Mouse (Mus musculus): ENCODE data around the gene Cdh26.

- TF ChIP-seq GATA1 (IDR thresholded peaks at IDR 0.05; ENCODE audit: low read depth, low read length) (no peak), EP300 (IDR thresholded peaks at IDR 0.05; ENCODE audit: low read depth in 1 of 2, low read length in 2 of 2) (no peak)
Measured at GRCm38 (mm10) chr2:178519321-178519720, 89.0 kb downstream of the Cdh26 start.

Data from MEL (cell line).